Mouse (Mus musculus) forebrain, embryonic 10.5 days (tissue): Measurements from ENCODE around the gene Atg4a-ps. TPM values are rescaled to one million over a fixed set of nuclear protein-coding genes. Genes with fewer than 3 reads are reported as not detected.

Source experiments
- DNase-seq: peaks from one replicate; pipeline ENCODE4 v3.0.0-alpha.2; 2017; ENCODE audit warnings: low spot score; ENCODE audit errors: extremely low spot score
- H3K27ac ChIP-seq: fragments of 300-500 bp; sonication (generic); 2 replicates; pipeline ENCODE4 v1.5.1; 2016; ENCODE audit warnings: mild to moderate bottlenecking
- H3K27me3 ChIP-seq: fragments of 300-500 bp; sonication (generic); 2 replicates; pipeline ENCODE4 v1.6.1; 2016; ENCODE audit warnings: mild to moderate bottlenecking; ENCODE audit not compliant: poor library complexity, severe bottlenecking
- H3K36me3 ChIP-seq: fragments of 300-500 bp; sonication (generic); replicated peaks from 2 replicates; pipeline ENCODE4 v1.6.1; 2016; ENCODE audit warnings: mild to moderate bottlenecking, moderate library complexity
- H3K4me1 ChIP-seq: fragments of 300-500 bp; sonication (generic); 2 replicates; pipeline ENCODE4 v1.6.1; 2016
- H3K4me3 ChIP-seq: fragments of 300-500 bp; sonication (generic); 2 replicates; pipeline ENCODE4 v1.5.1; 2016; ENCODE audit warnings: mild to moderate bottlenecking, moderate library complexity
- H3K9me3 ChIP-seq: fragments of 300-500 bp; sonication (generic); 2 replicates; pipeline ENCODE4 v1.6.1; 2016; ENCODE audit warnings: mild to moderate bottlenecking, moderate library complexity
- WGBS: fragments of 180-500 bp; shearing (Covaris S2); methylation state at CpG from one replicate; pipeline ENCODE4 v1.1.7; 2016; 5-methylcytosine and 5-hydroxymethylcytosine counted together
- polyA plus RNA-seq: library from polyadenylated mRNA; unstranded; fragments of >200 nt; fragmentation: Nextera tagmentation; extraction: Ambion mirVana; gene quantifications from 2 replicates; pipeline ENCODE4 v1.2.1, GENCODE M21; 2016

Gene Atg4a-ps
- polyA plus RNA-seq, 1 experiment from 2014 or later, result 0.20 TPM

- 85% methylated on average over 5 of the region's 5 CpGs for WGBS
- no peak for DNase-seq
- no peak overlapping the region for H3K27ac ChIP-seq
- no peak overlapping the region for H3K4me3 ChIP-seq
- H3K4me1 ChIP-seq, result peaks cover 3% of the 10 kb centered on the region; the same call in 1 of the 2 replicates
- no peaks in the 10 kb centered on the region for H3K27me3 ChIP-seq
- H3K36me3 ChIP-seq, result no peaks in the 10 kb centered on the region
- H3K9me3 ChIP-seq, result no peaks in the 10 kb centered on the region; the same call in 1 of the 2 replicates
Observed at GRCm38 (mm10) chr3:103624591-103625051, 21.2 kb downstream of the Atg4a-ps start.

- H3K9me3 ChIP-seq, result no peaks in the 10 kb centered on the region; the same call in 1 of the 2 replicates
- H3K4me3 ChIP-seq, result no peak overlapping the region
- no peak for DNase-seq
- H3K36me3 ChIP-seq, result no peaks in the 10 kb centered on the region
- H3K4me1 ChIP-seq, result peaks cover 3% of the 10 kb centered on the region; the same call in 1 of the 2 replicates
- H3K27ac ChIP-seq, result no peak overlapping the region
- no peaks in the 10 kb centered on the region for H3K27me3 ChIP-seq
- WGBS, result 93% methylated on average over 10 of the region's 10 CpGs
Observed at GRCm38 (mm10) chr3:103623893-103624470, 21.9 kb downstream of the Atg4a-ps start.

DNA sequence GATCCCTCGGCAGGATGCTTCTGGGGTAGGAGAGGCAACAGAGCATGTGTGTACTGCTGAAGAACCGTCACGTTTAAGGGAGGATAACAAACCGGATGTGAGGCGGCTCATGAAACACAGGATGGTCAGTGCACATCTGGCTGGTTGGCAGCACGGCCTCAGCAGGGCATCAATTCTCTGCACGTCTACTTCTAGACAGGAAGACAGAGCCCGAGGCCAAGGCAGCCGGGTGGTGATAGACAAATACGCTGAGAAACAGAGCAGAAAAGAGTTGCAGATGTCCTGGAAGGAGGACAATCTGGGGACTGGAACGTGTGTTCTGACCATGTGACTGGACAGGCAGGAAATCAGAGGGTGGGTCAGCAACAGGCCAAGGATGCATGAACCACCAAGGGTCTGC is 25.8 kb downstream of the Atg4a-ps start:
- Histone ChIP-seq H3K27me3 (no peaks in the 10 kb centered on the region), H3K27ac (no peak overlapping the region), H3K4me3 (no peak overlapping the region), H3K36me3 (no peaks in the 10 kb centered on the region), H3K4me1 (peaks cover 14% of the 10 kb centered on the region), H3K9me3 (no peaks in the 10 kb centered on the region)
- no peak for DNase-seq
- 76% methylated on average over 11 of the region's 11 CpGs for WGBS

DNA sequence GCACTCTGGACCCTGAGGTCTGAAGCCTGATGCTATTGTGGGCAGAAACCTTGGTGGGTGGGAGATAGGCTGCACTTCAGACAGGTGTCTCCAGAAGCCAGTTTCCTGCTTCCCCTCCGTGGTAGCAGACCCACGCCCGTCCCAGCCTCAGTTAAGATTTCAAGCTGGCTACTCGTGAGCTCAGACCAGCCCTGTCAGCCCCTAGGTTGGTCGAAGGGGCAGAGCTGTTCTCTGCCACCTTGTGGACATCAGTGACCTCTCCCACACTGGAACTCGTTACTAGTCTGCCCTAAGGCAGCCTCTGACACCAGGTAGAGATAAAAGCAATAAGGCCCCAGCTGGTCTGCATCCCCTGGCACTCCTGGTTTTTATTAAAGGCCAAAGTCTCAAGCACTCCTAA is 28.9 kb downstream of the Atg4a-ps start:
- Histone ChIP-seq H3K36me3 (no peaks in the 10 kb centered on the region), H3K27me3 (no peaks in the 10 kb centered on the region), H3K27ac (no peak overlapping the region), H3K9me3 (no peaks in the 10 kb centered on the region), H3K4me1 (peaks cover 10% of the 10 kb centered on the region; the same call in 1 of the 2 replicates), H3K4me3 (no peak overlapping the region)
- 46% methylated on average over 6 of the region's 6 CpGs for WGBS
- no peak for DNase-seq

DNA sequence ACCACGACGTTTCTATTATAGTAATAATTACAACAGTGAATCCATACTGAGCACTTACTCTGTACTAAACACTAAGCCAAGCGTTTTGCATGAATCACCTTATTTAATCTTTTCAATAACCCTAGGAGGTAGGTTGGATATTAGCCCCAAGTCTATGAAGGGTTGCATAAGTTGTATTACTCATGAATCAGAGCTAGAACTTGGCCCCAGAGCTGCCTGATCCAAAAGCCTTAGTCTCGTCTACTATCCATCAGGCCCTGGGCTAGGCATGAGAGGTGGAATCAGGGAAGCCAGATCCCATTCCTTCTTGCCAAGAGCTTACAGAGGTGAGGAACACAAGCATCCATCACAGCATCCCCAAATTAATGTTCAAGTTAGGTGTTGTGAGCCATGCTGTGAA is 30.2 kb downstream of the Atg4a-ps start:
- no peak overlapping the region for H3K27ac ChIP-seq
- no peaks in the 10 kb centered on the region for H3K9me3 ChIP-seq
- no peaks in the 10 kb centered on the region for H3K36me3 ChIP-seq
- DNase-seq, result no peak
- H3K27me3 ChIP-seq, result no peaks in the 10 kb centered on the region
- H3K4me3 ChIP-seq, result no peak overlapping the region
- 85% methylated on average over 4 of the region's 4 CpGs for WGBS
- peaks cover 10% of the 10 kb centered on the region; the same call in 1 of the 2 replicates for H3K4me1 ChIP-seq

DNA sequence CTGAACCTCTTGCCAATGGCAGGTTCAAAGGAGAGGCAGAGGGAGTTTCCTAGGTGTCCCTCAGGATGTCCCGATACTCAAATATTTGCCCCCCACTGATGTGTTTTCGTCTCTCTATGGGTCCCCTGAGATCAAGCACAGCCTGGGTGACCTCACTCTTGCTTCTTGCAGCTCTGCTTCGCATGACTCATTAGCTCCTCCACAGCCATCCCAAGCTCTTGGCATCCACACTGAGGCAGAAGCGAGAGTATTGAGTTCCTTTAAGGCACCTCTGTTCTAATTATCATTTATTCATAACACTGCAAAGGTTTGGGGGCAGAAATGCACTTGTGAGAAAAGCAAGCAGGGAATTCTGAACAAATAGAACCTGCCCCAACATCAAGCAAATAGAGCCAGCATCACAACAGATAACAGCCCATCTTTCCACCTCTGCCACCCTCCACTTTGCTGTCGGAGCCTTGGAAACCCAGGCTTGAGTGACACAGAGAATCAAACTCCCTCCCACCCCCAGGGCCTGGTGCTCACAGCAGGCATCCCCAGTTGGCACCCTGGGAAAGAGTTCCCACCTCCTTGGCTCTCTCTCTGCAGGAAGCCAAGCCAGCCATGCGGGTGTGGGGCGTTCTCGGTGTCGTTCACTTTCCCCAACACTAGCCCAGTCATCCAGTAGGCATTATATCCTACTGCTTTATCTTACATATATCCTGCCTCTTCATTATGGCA is 33.1 kb downstream of the Atg4a-ps start:
- Histone ChIP-seq H3K27ac (no peak overlapping the region), H3K36me3 (no peaks in the 10 kb centered on the region), H3K9me3 (no peaks in the 10 kb centered on the region), H3K4me3 (no peak overlapping the region), H3K27me3 (no peaks in the 10 kb centered on the region), H3K4me1 (peaks cover 10% of the 10 kb centered on the region; the same call in 1 of the 2 replicates)
- WGBS, result 87% methylated on average over 9 of the region's 9 CpGs
- DNase-seq, result no peak

- 92% methylated on average over 5 of the region's 5 CpGs for WGBS
- H3K9me3 ChIP-seq, result no peaks in the 10 kb centered on the region
- no peaks in the 10 kb centered on the region for H3K36me3 ChIP-seq
- H3K4me3 ChIP-seq, result no peak overlapping the region
- H3K27ac ChIP-seq, result no peak overlapping the region
- 0 out of 2 replicates have a peak, but pooled peaks cover 3% of the 10 kb centered on the region for H3K27me3 ChIP-seq
- H3K4me1 ChIP-seq, result peaks cover 7% of the 10 kb centered on the region; the same call in 1 of the 2 replicates
- no peak for DNase-seq
Observed at GRCm38 (mm10) chr3:103610231-103610630, 35.6 kb downstream of the Atg4a-ps start.

DNA sequence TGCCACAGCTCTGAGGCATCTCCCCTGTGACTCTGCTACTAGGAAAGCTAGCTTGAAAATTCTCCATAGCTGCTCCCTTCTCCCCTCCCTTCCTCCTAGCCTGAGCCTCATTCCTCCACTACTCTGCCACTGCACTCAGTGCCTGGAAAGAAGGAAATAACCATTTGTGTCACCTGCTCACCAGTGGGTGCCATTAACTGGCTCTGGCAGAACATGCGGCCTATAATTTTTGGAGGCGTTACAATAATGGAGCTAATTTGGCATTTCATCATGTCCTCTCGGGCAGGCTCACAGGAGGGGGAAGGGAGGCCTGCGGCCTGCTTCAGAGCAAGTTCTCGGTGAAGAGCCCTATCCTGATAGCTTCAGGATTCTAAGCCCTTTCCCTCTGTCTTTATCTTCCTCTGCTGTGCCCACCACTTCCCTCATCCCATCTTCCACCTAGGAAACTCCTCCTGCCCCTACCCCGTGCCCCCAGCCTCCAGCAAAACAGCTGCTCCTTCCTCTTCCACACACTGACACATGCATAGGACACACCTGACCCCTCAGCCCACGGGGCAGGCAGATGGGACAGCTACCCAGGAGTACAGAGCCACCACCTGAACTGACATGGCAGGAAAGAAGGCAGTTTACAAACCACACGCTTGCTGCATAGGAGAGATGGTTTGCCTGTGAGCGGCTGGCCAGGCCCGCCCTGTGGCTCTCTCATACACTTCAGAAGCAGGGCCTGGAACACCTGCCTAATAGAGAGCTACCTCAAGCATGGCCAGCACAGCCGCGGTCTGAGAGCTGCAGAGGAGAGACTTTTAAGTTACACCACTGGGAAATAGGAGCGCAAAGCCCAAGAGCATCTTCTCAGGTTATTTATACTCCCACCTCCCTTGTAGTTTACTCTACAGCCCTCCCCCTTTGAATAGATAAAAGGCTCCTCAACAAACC is 38.9 kb downstream of the Atg4a-ps start:
- Histone ChIP-seq H3K4me1 (peaks cover 14% of the 10 kb centered on the region), H3K4me3 (no peak overlapping the region), H3K27me3 (0 out of 2 replicates have a peak, but pooled peaks cover 3% of the 10 kb centered on the region), H3K27ac (0 out of 2 replicates have a peak overlapping the region, but pooled peaks have one; percentile 11), H3K9me3 (no peaks in the 10 kb centered on the region), H3K36me3 (no peaks in the 10 kb centered on the region)
- 88% methylated on average over 13 of the region's 13 CpGs for WGBS
- no peak for DNase-seq

GRCm38 (mm10) chr3:103606045-103606597 is 39.7 kb downstream of the Atg4a-ps start:
- Histone ChIP-seq H3K4me3 (no peak overlapping the region), H3K4me1 (peaks cover 21% of the 10 kb centered on the region), H3K27ac (no peak overlapping the region), H3K9me3 (no peaks in the 10 kb centered on the region), H3K36me3 (no peaks in the 10 kb centered on the region), H3K27me3 (0 out of 2 replicates have a peak, but pooled peaks cover 3% of the 10 kb centered on the region)
- DNase-seq, result no peak
- 90% methylated on average over 6 of the region's 6 CpGs for WGBS

DNA sequence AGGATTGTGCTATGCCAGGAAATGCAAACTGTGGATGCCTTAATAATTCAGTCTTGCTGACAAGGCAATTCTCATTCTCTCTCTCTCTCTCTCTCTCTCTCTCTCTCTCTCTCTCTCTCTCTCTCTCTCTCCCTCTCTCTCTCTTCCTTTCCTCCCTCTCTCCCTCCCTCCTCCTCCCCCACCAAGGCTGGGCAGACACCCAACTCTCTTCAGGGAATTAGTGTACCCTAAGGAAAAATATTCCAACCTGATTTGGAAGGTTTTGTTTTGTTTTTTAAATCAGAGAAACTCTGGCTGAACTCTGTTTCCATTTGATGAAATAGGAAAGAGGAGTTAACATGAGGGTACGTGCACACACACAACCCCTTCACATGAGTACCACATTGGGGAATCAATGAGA is 44.3 kb downstream of the Atg4a-ps start:
- DNase-seq, result no peak
- WGBS, result 79% methylated on average over 1 of the region's 1 CpGs
- peaks cover 33% of the 10 kb centered on the region for H3K4me1 ChIP-seq
- no peaks in the 10 kb centered on the region for H3K9me3 ChIP-seq
- H3K27ac ChIP-seq, result no peak overlapping the region
- no peaks in the 10 kb centered on the region for H3K36me3 ChIP-seq
- H3K27me3 ChIP-seq, result no peaks in the 10 kb centered on the region
- no peak overlapping the region for H3K4me3 ChIP-seq

GRCm38 (mm10) chr3:103601011-103601410 is 44.9 kb downstream of the Atg4a-ps start:
- Histone ChIP-seq H3K9me3 (no peaks in the 10 kb centered on the region), H3K27ac (no peak overlapping the region), H3K36me3 (no peaks in the 10 kb centered on the region), H3K4me1 (peaks cover 30% of the 10 kb centered on the region), H3K27me3 (no peaks in the 10 kb centered on the region), H3K4me3 (no peak overlapping the region)
- 40% methylated on average over 7 of the region's 7 CpGs for WGBS
- DNase-seq, result no peak

DNA sequence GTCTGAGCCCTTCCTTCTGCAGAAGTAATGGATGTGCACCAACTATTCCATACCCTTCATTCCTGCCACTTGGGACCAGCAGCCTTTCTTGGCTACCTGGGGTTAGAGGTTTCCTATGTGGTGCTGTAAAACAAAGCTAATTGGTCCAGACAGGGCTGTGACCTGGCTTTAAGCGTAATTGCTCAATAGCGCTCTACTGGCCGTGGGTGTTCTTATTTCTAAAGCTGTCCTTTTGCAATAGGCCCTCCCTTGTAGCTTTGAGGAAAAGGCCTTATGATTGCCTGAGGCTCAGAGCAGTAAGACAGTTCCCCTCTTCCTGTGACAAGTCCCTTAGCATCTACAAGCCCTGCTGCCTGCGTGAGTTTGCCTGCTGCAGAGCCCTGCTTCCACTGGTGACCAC is 48.3 kb downstream of the Atg4a-ps start:
- Histone ChIP-seq H3K4me3 (no peak overlapping the region), H3K36me3 (no peaks in the 10 kb centered on the region), H3K27ac (no peak overlapping the region), H3K9me3 (no peaks in the 10 kb centered on the region), H3K4me1 (peaks cover 33% of the 10 kb centered on the region), H3K27me3 (no peaks in the 10 kb centered on the region)
- 82% methylated on average over 4 of the region's 4 CpGs for WGBS
- DNase-seq, result no peak
